Mouse (Mus musculus): ENCODE data around the gene Gstm5.
"Not testable (repeated sequence)": the region's sequence is repeated elsewhere in the genome, so short reads cannot be mapped to it uniquely, and the experiment has no call there.

The Gstm5 gene

DNA sequence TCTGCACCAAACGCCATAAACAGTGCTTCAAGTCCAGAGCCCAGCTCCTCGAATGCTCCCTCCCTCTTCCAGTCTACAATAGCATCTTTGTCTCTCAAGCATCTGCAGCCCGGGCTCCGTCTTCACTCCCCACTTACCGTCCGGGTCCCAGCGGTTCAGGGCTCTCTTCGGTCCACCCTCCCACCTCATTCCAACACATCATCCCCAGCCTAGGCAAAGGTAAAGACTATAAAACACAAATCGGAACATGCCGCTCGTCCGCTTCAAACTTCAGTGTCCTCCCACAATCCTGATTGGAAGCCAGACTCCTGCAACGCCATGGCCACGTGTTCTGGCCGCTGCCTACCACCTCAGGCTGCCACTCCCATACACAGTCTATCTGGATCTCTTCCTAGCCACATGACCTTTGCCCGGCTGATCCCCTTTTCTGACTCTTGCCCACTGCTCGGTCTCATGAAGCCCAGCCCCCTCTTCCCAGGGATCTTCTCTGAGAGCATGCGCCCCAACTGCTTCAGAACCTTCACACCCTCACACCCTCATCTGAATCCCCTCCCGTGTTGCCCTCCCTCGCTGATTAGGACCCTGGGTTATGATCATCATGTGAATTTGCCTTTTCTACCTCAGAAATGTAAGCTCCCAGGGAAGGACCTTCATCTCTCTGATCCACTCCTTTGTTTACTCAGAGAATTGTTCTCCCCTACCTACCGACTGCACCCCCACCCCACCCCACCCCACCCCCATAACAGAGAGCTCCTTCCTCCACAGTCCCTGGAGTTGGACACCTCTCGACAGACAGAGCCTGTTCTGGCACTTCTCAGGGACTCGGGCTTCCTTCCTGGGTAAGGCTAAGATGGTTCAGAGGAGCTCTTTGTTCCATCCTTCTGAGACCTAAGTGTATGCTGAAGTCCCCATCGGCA is 22.0 kb upstream of the Gstm5 start:
- no peak for DNase-seq (ENCODE audit: low read depth)

GRCm38 (mm10) chr3:107875231-107875630 is 20.4 kb upstream of the Gstm5 start:
- DNase-seq (ENCODE audit: low read depth) = no peak

DNA sequence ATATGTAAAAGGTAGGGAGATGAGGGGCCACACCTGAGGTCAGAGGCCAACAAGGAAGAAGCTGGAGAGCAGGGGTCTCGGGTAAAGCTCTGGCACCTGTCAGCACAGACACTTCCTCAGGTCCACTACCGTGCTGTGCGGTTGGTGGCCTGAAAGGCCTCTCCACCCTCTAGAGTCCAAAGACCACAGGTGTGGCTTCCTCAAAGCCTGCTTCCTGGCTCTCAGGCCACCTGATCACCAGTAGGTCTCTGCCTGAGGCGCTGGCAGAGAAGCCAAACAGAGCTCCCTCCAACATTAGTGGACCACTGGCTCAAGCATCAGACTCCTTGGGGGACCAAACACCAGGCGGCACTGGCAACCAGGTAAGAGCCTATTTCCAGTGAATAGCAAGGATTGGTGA is 18.6 kb upstream of the Gstm5 start, which contains the start of gene Eps8l3:
Eps8l3 (plus strand) TSS at position 225 of the 400 bp plus-strand sequence.
- DNase-seq (ENCODE audit: low read depth) = no peak

DNA sequence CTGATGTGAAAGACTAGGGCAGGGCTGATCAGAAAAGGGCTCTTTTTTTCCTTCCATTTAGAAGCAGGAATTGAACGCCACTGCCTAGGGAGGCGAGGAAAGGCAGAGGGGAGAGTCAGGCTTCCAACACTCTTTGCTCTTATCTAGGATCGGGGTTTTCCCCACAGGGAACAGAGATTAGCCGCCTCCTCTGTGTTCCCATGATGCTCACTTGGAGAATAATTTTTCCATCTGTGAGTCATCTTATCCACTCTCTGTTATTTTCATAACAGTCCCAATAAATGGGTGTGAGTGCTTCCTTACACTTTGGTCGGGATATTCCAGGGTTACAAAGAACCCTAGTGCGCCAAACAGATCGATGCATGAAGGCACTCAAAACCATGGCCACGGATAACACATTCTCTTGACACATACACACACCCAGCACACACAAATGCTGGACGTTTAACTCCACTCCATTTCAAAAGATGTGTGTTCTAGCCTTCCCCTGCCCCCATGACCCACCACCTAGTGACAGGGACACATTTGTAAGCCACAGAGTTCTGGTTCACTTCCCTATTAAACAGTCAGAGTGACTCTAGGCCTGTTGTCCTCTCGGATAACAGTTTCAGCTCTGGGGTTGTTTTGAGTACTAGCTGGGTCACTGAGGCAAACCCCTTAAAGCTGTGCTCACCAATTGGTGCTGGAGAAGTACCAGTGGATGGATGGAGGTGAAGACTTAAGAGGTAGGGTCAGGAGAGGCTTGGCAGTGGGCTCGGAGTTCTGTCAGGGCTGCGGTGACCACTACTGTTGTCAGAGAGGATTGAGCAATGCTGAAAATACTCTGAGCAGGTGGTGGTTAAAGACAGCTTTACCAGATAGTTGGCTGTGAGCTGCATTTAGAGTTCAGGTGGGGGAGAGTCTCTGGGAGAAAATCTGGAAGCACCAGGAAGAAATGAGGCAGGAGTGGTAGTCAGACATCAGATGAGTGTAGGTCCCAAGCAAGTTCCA is 17.6 kb upstream of the Gstm5 start:
- DNase-seq (ENCODE audit: low read depth) = no peak

GRCm38 (mm10) chr3:107887674-107888495 is 7.7 kb upstream of the Gstm5 start:
- no peak for DNase-seq (ENCODE audit: low read depth)

DNA sequence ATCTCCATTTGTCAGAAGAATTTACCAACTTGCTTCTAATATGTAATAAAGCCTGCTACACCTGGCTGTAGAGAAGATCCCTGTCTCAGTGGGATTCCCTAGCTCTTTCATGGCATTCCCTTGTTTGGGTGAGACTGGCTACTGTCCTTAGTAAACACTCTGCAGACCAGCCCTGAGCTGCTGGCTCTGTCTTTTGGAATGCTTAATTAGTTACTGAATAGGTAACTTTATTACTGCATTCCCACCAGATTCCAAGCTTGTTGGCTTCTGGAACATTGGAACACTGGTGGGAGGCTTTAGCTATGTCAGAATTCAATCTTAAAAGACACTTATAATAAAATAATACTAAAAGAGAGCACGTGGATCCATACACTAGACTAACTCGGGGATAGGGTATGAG is 6.4 kb upstream of the Gstm5 start:
- not testable (repeated sequence) for DNase-seq (ENCODE audit: low read depth)

- no peak for DNase-seq (ENCODE audit: low read depth)
Observed at GRCm38 (mm10) chr3:107895194-107895719, 364 bp upstream of the Gstm5 start.

- no peak for DNase-seq (ENCODE audit: low read depth)
Observed at GRCm38 (mm10) chr3:107898691-107899090, 3.1 kb downstream of the Gstm5 start.

- no peak for DNase-seq (ENCODE audit: low read depth)
Observed at GRCm38 (mm10) chr3:107900955-107901673, 5.5 kb downstream of the Gstm5 start.

- DNase-seq (ENCODE audit: low read depth) = no peak
Observed at GRCm38 (mm10) chr3:107905942-107906341, 10.3 kb downstream of the Gstm5 start.

DNA sequence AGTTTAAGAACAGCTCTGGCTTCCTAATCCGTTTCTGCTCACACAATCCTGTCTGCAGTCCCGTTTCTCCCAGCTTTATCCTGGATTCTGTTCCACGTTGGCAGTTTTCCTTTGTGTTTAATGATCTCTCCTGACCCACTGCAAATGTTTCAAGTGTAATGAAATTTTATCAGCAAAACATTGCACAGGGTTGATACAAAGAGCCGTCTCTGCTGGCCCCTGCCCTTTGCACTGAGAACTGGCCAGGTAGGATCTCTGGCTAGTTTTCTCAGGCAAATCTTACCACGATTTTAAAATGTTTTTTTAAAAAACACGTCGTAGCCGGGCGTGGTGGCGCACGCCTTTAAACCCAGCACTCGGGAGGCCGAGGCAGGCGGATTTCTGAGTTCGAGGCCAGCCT is 21.1 kb downstream of the Gstm5 start:
- DNase-seq (ENCODE audit: low read depth) = no peak

- DNase-seq (ENCODE audit: low read depth) = peak; percentile 19
Observed at GRCm38 (mm10) chr3:107917097-107917496, 21.5 kb downstream of the Gstm5 start.

GRCm38 (mm10) chr3:107917783-107918408 is 22.3 kb downstream of the Gstm5 start:
- peak; percentile 63 for DNase-seq (ENCODE audit: low read depth)

- DNase-seq (ENCODE audit: low read depth) = no peak
Observed at GRCm38 (mm10) chr3:107920348-107920747, 24.7 kb downstream of the Gstm5 start.

GRCm38 (mm10) chr3:107925335-107925734 is 29.7 kb downstream of the Gstm5 start:
- DNase-seq (ENCODE audit: low read depth) = no peak

GRCm38 (mm10) chr3:107927841-107928240 is 32.2 kb downstream of the Gstm5 start:
- DNase-seq (ENCODE audit: low read depth) = no peak

- no peak for DNase-seq (ENCODE audit: low read depth)
Observed at GRCm38 (mm10) chr3:107928691-107929090, 33.1 kb downstream of the Gstm5 start.

DNA sequence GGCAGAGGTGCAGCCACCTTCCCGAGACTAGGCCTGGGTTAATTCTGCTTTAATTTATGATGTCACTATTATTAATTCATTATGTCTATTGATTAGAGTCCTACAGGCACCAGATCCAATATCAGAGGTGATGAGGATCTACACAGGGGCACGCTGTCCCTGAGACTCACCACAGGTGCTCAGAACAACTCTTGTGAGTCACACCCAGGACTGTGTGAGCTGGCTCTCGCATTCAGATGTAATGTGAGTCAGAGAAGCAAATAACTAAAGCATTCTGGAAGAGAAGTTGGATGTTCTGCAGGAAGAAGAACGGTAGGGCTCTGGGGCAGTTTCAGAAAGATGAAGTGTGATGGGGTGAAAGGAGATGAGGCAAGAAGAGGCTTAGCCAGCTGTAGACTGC is 33.6 kb downstream of the Gstm5 start:
- DNase-seq (ENCODE audit: low read depth) = no peak

GRCm38 (mm10) chr3:107929731-107930130 is 34.1 kb downstream of the Gstm5 start:
- no peak for DNase-seq (ENCODE audit: low read depth)

DNA sequence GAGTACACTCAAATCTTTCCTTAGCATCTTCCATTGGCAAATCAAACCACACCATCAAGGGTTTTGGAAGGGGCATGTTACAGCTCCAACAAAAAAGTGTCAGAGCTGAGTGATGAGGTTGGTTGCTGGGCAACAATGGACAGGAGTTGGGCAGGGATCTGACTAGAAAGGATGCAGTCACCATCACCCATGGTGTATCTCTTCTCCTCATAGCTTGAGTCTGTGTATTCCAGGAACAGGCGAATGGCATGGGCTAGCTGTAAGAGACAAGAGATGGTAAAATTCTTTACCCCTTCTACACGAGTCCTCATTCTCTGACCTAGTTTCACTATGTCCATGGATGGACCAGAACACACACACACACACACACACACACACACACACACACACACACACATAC is 35.5 kb downstream of the Gstm5 start:
- no peak for DNase-seq (ENCODE audit: low read depth)

All from naive thymus-derived CD4-positive, alpha-beta T cell, adult 2 months (primary cell).